Mouse (Mus musculus): ENCODE data around the gene Chrm3.

GRCm38 (mm10) chr13:10140573-10140972 lies 220.1 kb downstream of the Chrm3 start:
- no peak for TF ChIP-seq POLR2A (IDR thresholded peaks at IDR 0.05; ENCODE audit: extremely low read depth, insufficient read depth, low read length)
- TF ChIP-seq CTCF (IDR thresholded peaks at IDR 0.05; ENCODE audit: extremely low read depth, insufficient read depth, low read length), result no peak
